ENCODE assay signal across 8 mouse cellular contexts in the genomic region with DNA sequence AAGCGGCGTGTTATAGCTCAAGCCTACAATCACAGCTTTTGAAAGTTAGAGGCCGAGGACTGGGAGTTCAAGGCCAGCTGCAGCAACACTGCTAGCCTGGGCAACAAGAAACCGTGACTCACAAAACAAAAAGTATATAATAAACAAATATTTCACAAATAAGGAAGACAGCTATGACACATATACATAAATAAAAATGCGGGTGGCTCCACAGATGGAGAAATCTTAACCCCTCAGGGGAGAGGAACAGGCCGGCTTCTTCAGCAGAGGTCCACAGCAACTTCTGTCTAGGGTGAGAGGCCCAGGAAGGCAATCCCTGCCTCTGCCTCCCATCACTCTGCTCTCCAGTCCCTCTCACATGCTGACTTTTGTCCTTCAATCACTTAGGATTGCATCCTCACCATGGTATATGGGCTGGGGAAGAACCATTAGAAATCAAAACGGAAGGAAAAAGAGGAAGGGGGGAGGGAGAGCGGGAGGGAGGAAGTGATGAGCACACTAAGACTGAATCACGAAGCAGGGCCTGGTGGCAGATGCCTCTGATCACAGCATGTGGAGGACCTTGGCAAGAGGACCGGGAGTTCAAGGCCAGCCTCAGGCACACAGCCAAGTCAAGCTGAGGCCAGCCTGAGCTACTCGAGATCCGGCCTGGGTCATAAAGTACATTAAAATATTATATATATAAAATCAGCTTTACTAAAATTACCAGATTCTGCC. TPM values are rescaled to one million over a fixed set of nuclear protein-coding genes. Genes with fewer than 3 reads are reported as not detected.
A peak's percentile ranks its signal among the peaks of the same experiment; 100 is the strongest.
DNase-seq lines count a peak whose midpoint lies in the region; ATAC-seq and TF ChIP-seq lines count a peak whose summit lies in the region.

No protein-coding gene starts in this region.

- 38% methylated on average over 12 of the region's 12 CpGs for WGBS in lung, adult 2 months
- 73% methylated on average over 12 of the region's 12 CpGs for WGBS in heart, embryonic 12.5 days
- WGBS in liver, embryonic 11.5 days, result 70% methylated on average over 12 of the region's 12 CpGs
- 56% methylated on average over 12 of the region's 12 CpGs for WGBS in stomach, embryonic 15.5 days
- WGBS in forebrain, embryonic 16.5 days, result 70% methylated on average over 12 of the region's 12 CpGs

- TF ChIP-seq POLR2A in lung, adult 2 months (IDR thresholded peaks at IDR 0.05; ENCODE audit: borderline replicate concordance, extremely low read depth, low read depth, low read length), result no peak

- peaks cover 32% of the 10 kb centered on the region for H3K4me1 ChIP-seq in lung, adult 2 months (ENCODE audit: control insufficient read depth, insufficient read depth, low read length)
- H3K4me1 ChIP-seq in heart, embryonic 12.5 days (replicated peaks), result peaks cover 76% of the 10 kb centered on the region
- peaks cover 22% of the 10 kb centered on the region for H3K4me1 ChIP-seq in liver, embryonic 11.5 days (replicated peaks; ENCODE audit: control insufficient read depth, insufficient read depth, low read length)
- peaks cover 40% of the 10 kb centered on the region for H3K4me1 ChIP-seq in stomach, embryonic 15.5 days
- H3K4me1 ChIP-seq in forebrain, embryonic 16.5 days (replicated peaks; ENCODE audit: control insufficient read depth, insufficient read depth, low read length), result peaks cover 7% of the 10 kb centered on the region; the same call in 1 of the 2 replicates

- H3K9ac ChIP-seq in heart, embryonic 12.5 days, result no peak overlapping the region
- no peak overlapping the region for H3K9ac ChIP-seq in liver, embryonic 11.5 days (ENCODE audit: low read depth, low read length)
- H3K9ac ChIP-seq in stomach, embryonic 15.5 days, result no peak overlapping the region
- H3K9ac ChIP-seq in forebrain, embryonic 16.5 days (replicated peaks; ENCODE audit: low read depth, low read length), result no peak overlapping the region

- no peaks in the 10 kb centered on the region for H3K27me3 ChIP-seq in heart, embryonic 12.5 days (replicated peaks)
- no peaks in the 10 kb centered on the region for H3K27me3 ChIP-seq in liver, embryonic 11.5 days (replicated peaks; ENCODE audit: control insufficient read depth, insufficient read depth, low read length)
- H3K27me3 ChIP-seq in stomach, embryonic 15.5 days (replicated peaks), result no peaks in the 10 kb centered on the region
- H3K27me3 ChIP-seq in forebrain, embryonic 16.5 days (replicated peaks; ENCODE audit: control insufficient read depth, insufficient read depth, low read length), result no peaks in the 10 kb centered on the region

- no peak for TF ChIP-seq CTCF in lung, adult 2 months (IDR thresholded peaks at IDR 0.05; ENCODE audit: insufficient read depth, low read length)

- H3K4me2 ChIP-seq in heart, embryonic 12.5 days, result no peak overlapping the region
- peak overlapping the region; percentile 38; the same call in 1 of the 2 replicates for H3K4me2 ChIP-seq in liver, embryonic 11.5 days
- peak overlapping the region; percentile 27; the same call in 1 of the 2 replicates for H3K4me2 ChIP-seq in stomach, embryonic 15.5 days
- H3K4me2 ChIP-seq in forebrain, embryonic 16.5 days (ENCODE audit: low read length), result no peak overlapping the region

- H3K9me3 ChIP-seq in heart, embryonic 12.5 days (replicated peaks), result no peaks in the 10 kb centered on the region
- H3K9me3 ChIP-seq in liver, embryonic 11.5 days (ENCODE audit: control insufficient read depth, low read length), result no peaks in the 10 kb centered on the region
- no peaks in the 10 kb centered on the region for H3K9me3 ChIP-seq in stomach, embryonic 15.5 days
- H3K9me3 ChIP-seq in forebrain, embryonic 16.5 days (ENCODE audit: control insufficient read depth, low read length), result no peaks in the 10 kb centered on the region

- peak; percentile 66 to 69 for DNase-seq in lung, adult 18-20 months
- DNase-seq in lung, adult 2 months, result no peak
- DNase-seq in liver, embryonic 11.5 days (ENCODE audit: low spot score), result no peak
- DNase-seq in thymus, postnatal 36 days, result no peak

- peaks cover 11% of the 10 kb centered on the region for H3K36me3 ChIP-seq in heart, embryonic 12.5 days
- H3K36me3 ChIP-seq in liver, embryonic 11.5 days (ENCODE audit: control insufficient read depth, insufficient read depth, low read length), result no peaks in the 10 kb centered on the region
- H3K36me3 ChIP-seq in stomach, embryonic 15.5 days, result no peaks in the 10 kb centered on the region
- no peaks in the 10 kb centered on the region for H3K36me3 ChIP-seq in forebrain, embryonic 16.5 days (ENCODE audit: control insufficient read depth, insufficient read depth)

- ATAC-seq in cerebellum, adult (ENCODE audit: insufficient number of reproducible peaks, low FRiP score, low TSS enrichment), result peak; percentile 83
- ATAC-seq in heart, embryonic 12.5 days (ENCODE audit: insufficient number of reproducible peaks, low FRiP score), result peak; percentile 55; the same call in 1 of the 2 replicates
- 0 out of 2 replicates have a peak, but pooled peaks have one; percentile 14 for ATAC-seq in liver, embryonic 11.5 days (replicated peaks; ENCODE audit: low FRiP score)
- ATAC-seq in stomach, embryonic 15.5 days (ENCODE audit: insufficient read depth, low FRiP score, low read depth), result no peak
- no peak for ATAC-seq in forebrain, embryonic 16.5 days

- H3K4me3 ChIP-seq in lung, adult 2 months (replicated peaks; ENCODE audit: extremely low read depth, low read depth, low read length), result no peak overlapping the region
- H3K4me3 ChIP-seq in heart, embryonic 12.5 days, result no peak overlapping the region
- no peak overlapping the region for H3K4me3 ChIP-seq in liver, embryonic 11.5 days (ENCODE audit: low read depth, low read length)
- no peak overlapping the region for H3K4me3 ChIP-seq in stomach, embryonic 15.5 days (replicated peaks)
- no peak overlapping the region for H3K4me3 ChIP-seq in forebrain, embryonic 16.5 days (replicated peaks; ENCODE audit: low read length)

- peak overlapping the region; percentile 85 for H3K27ac ChIP-seq in heart, embryonic 12.5 days (ENCODE audit: poor library complexity, severe bottlenecking)
- peak overlapping the region; percentile 71; the same call in 1 of the 2 replicates for H3K27ac ChIP-seq in liver, embryonic 11.5 days (ENCODE audit: low read depth, low read length)
- H3K27ac ChIP-seq in stomach, embryonic 15.5 days, result peak overlapping the region; percentile 83
- no peak overlapping the region for H3K27ac ChIP-seq in forebrain, embryonic 16.5 days (ENCODE audit: low read length)

RNA-seq across cellular contexts. Expression of gene Fndc3b, which starts 21.8 kb away (rescaled TPM):
- polyA plus RNA-seq in lung, adult 2 months (2012; rRNA removed), result 17.6 and 23.8 TPM in 2 replicates
- 36.8 and 43.6 TPM in 2 replicates for polyA plus RNA-seq in heart, embryonic 12.5 days (2016; fragmentation: Nextera tagmentation; extraction: Ambion mirVana)
- 12.1 and 12.3 TPM in 2 replicates for polyA plus RNA-seq in liver, embryonic 11.5 days (2014; fragmentation: Nextera tagmentation; extraction: Ambion mirVana)
- polyA plus RNA-seq in stomach, embryonic 15.5 days (2015; fragmentation: Nextera tagmentation; extraction: Ambion mirVana), result 24.5 and 27.1 TPM in 2 replicates
- polyA plus RNA-seq in forebrain, embryonic 16.5 days (2015; fragmentation: Nextera tagmentation; extraction: Ambion mirVana), result 6.7 TPM in 2 replicates

Comparison
In these comparisons a context has a peak if more than half of its experiments do, and no peak if none do; other contexts are left out.
1. DNase-seq: peak in lung, adult 18-20 months (2 of 2); none in lung, adult 2 months (single experiment), liver, embryonic 11.5 days (single experiment) and thymus, postnatal 36 days (0 of 2).
2. ATAC-seq: peak in cerebellum, adult (single experiment), heart, embryonic 12.5 days (single experiment) and liver, embryonic 11.5 days (single experiment); none in stomach, embryonic 15.5 days (single experiment) and forebrain, embryonic 16.5 days (single experiment).
3. H3K4me2 ChIP-seq: peak in liver, embryonic 11.5 days (single experiment) and stomach, embryonic 15.5 days (single experiment); none in heart, embryonic 12.5 days (single experiment) and forebrain, embryonic 16.5 days (single experiment).